Mouse (Mus musculus) cerebellum, adult (tissue): ENCODE measurements at regions not wholly inside any gene's neighbourhood (a gene's known extent, or its start where the extent isn't known, plus 50 kb on each side); places are given as distances from the start of the nearest gene placed in this dataset.
"Not testable (repeated sequence)": the region's sequence is repeated elsewhere in the genome, so short reads cannot be mapped to it uniquely, and the experiment has no call there.

ENCODE experiments used
- ATAC-seq: cut with Nextera tagmentation; 2 replicates; pipeline ENCODE4 v1.9.2; 2017; ENCODE audit warnings: mild to moderate bottlenecking, moderate library complexity, mixed read lengths; ENCODE audit not compliant: insufficient number of reproducible peaks, low FRiP score, low TSS enrichment

DNA sequence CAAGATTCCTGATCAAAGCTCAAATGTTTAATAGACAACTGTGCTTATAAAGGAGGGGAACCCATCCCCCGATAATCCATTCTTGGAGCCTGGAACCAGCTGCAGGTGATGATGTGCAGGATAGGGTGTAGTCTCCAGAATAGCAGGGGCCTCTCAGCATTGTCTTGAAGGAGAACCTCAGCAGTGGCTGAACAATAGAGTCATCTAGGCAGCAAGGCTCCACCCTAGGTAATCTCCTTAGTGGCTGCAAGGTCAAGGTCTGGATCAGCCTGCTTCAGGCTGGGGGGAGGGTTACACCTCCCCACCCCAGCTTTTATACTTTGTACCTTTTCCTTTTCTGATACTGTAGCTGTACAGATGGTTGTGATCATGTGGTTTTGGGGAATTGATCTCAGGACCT lies 116.8 kb upstream of the Mettl4 start:
- ATAC-seq, result no peak

DNA sequence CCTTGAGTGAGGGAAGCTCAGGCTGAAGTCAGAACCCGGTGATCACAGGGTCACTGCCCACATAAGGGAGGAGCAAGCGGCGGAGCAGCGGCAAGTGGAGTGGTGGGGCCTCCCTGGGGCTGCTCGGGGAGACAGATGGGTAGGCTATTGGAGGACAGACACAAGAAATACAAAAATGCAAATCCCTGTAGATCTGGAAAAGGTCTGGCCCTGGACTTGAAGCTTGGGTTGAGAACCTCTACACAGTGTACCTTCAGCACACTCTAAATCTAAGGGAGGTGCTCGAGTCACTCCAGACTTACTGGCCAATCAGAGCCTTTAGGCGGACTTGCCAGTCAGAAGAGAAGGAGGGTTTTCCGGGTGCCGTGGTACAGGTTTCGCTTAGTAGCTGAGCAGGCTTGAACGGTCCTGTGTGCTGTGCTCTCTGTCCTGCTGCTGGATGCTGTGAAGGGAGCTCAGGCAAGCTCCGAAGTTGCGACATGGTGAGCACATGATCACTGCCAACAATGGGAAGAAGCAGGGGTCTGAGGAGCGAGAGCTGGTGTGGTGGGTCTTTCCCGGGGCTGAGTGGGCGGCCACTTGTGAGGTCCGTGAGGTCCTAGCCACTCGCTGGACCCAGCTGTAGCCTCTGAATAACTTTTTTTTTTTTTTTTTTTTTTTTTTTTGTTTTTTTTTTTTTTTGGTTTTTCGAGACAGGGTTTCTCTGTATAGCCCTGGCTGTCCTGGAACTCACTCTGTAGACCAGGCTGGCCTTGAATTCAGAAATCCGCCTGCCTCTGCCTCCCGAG lies 114.9 kb upstream of the Mettl4 start:
- ATAC-seq, result peak; percentile 94

DNA sequence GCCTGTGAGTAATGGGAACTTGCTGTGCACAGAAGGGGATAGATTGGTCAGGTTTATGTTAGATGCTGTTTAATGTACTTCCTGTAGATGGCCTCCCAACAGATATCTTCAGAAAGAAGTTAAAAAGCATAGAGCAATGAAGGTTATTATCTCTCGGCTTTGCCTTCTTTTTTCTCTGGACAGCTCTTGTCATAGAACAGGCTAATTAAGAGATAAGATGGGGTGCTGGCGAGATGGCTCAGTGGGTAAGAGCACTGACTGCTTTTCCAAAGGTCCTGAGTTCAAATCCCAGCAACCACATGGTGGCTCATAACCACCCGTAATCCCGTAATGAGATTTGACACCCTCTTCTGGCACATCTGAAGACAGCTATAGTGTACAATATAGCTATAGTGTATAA lies 104.9 kb upstream of the Mettl4 start:
- not testable (repeated sequence) for ATAC-seq

DNA sequence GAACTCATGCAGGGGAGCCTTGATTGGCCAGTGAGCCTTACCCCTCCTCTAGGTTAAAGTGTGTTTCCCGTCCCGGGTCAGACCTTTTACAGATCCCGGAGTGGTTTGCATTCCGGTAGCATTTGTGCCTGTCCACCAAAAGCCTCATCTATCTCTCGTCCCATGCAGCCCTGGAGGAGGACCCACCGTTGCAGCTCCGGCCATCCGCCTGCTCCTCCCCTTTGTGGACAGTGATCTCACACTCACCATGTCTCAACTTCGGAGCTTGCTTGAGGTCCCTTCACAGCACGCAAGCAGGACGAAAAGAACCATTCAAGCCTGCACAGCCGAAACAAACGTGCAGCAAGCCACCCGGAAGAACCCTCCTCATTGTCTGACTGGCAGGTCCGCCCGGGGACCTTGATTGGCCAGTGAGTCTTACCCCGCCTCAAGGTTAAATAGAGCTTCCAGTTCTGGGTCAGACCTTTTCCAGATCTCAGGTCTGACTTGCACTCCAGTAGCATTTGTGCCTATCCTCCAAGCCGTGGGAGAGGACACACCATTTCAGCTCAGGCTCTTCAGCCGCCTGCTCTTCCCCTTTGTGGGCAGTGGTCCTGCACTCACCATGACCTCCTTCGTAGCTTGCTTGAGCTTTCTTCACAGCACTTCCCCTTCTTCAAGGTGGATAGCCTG lies 84.8 kb upstream of the Mettl4 start:
- ATAC-seq, result peak; percentile 95

DNA sequence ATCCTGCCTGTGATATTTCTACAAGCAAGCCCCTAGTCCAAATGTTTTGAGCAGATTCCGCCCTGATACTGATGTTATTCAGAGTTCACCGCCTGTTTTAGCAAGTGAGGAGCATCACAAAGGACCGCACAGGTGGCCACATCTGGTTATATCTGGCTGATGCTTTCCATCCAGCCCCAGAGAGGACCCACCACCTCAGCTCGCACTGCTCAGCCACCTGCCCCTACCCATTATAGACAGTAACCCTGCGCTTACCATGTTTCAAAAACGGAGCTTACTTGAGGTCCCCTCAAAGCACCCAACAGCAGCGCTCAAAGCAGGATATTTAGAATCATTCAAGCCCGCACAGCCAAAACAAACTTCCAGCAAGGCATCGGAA lies 84.2 kb upstream of the Mettl4 start:
- ATAC-seq, result not testable (repeated sequence)

DNA sequence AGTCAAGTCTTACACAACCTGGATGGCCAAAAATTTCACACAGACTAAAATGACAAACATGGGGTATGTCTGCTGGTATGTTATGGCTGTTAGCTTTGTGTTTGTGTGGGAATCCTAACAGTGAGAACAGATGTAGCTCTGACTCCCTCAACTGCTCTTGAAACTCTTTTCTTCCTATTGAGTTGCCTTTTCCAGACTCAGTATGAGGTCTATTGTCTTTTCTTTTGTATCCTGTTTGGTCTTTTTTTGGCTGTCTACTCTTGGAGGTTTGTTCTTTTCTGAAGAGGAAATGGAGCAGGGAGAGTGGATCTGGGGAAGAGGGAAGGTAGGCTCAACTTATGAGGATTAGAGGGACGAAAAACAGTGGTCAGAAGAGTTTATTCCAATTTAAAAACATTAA lies 76.6 kb upstream of the Mettl4 start:
- ATAC-seq, result not testable (repeated sequence)

DNA sequence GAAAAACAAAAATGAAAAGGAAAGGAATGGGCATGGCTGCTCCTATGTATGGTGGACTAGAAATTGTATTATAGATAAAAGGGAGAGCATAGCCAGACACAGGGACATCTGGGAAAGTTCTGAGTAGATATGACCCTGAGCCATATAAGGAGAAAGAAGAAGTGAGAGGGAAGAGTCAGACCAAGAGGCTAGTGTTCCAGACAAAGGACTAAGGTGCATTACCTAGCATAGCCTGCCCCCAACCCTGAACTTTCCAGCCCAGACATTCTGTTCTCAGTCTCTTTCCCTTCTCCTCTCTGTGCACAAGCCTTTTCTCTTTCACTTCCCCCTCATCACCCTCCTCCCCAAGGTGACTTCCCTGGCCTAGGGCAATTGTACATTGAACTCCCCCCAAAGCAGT lies 58.9 kb upstream of the Mettl4 start:
- ATAC-seq, result no peak
